Mouse (Mus musculus): ENCODE measurements around the gene Tyrp1. TPM values are rescaled to one million over a fixed set of nuclear protein-coding genes. Genes with fewer than 3 reads are reported as not detected.

Tyrp1 gene
- not detected for polyA plus RNA-seq (2017; shearing (Covaris generic))

DNA sequence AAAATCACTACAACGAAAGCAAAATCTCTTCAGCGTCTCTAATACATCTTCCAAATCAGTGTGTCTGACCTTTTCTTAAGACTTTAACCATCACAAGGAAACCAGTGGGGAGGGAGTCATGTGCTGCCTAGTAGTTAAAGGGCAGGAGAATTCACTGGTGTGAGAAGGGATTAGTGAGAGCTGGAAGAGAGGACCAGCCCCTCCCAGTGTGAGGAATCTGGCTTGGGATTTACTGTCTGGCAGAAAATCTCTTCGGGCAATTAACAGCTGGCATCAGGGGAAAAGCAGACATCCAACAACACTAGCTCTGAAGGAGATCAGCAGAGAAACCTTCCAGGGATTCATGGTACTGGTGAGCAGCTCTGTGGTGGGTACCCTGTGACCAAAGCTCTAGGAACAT lies at the start of gene Tyrp1:
Gene Tyrp1 (plus strand): TSS at position 74 of the 400 bp plus-strand sequence.

Other genes with a start within 250 kb of the Tyrp1 start
- gene Lurap1l, start 76.5 kb downstream of the Tyrp1 start, polyA plus RNA-seq (2017; shearing (Covaris generic)), result not detected

Data from CD4-positive, CD25-positive, alpha-beta regulatory T cell (primary cell).